Mouse (Mus musculus) brown adipose tissue, adult 24 weeks (tissue): ENCODE results near the gene Arhgef15. TPM values are rescaled to one million over a fixed set of nuclear protein-coding genes. Genes with fewer than 3 reads are reported as not detected.
"Not testable (repeated sequence)": the region's sequence is repeated elsewhere in the genome, so short reads cannot be mapped to it uniquely, and the experiment has no call there.

Experiments
- H3K27ac ChIP-seq: fragments of 200-500 bp; replicated peaks from 2 replicates; pipeline ENCODE4 v1.5.1; 2012; ENCODE audit warnings: low read depth, mild to moderate bottlenecking, low read length
- H3K4me1 ChIP-seq: fragments of 200-500 bp; 2 replicates; pipeline ENCODE4 v1.6.1; 2012; ENCODE audit warnings: low read length, mixed read lengths; ENCODE audit not compliant: control insufficient read depth, insufficient read depth, insufficient read length
- H3K4me3 ChIP-seq: fragments of 200-500 bp; 2 replicates; pipeline ENCODE4 v1.5.1; 2012; ENCODE audit warnings: low read depth, mild to moderate bottlenecking, low read length, moderate library complexity; ENCODE audit not compliant: insufficient read depth
- polyA plus RNA-seq: library from polyadenylated mRNA; stranded (reverse); fragments of >200 nt; gene quantifications from 2 replicates; pipeline ENCODE4 v1.2.4, GENCODE M21; 2012; ENCODE audit not compliant: missing spikeins, insufficient read depth, insufficient read length

Gene Arhgef15
- polyA plus RNA-seq, 1 experiment: 7.1 TPM

DNA sequence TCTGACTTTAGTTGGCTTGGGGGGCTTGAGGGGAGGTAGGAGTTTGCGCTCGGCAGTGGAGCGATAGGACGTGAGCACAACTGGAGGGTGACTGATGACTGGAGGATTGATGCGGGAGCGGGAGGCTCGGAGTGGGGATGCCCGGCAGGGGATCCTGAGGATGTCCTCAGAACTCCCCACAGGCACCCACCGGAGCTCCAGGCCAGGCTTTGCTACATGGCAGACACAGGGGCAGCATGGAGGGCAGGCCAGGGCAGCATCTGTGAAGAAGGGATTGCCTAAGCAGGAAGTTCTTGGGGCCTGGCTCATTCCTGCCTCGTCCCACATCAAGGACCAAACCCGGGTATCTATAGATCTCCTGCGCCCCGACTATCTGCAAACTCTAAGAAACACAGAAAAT lies 3.4 kb downstream of the Arhgef15 start:
- Histone ChIP-seq H3K4me1 (peaks cover 3% of the 10 kb centered on the region; the same call in 1 of the 2 replicates), H3K27ac (peak overlapping the region; percentile 23; the same call in 1 of the 2 replicates), H3K4me3 (peak overlapping the region; percentile 55)

DNA sequence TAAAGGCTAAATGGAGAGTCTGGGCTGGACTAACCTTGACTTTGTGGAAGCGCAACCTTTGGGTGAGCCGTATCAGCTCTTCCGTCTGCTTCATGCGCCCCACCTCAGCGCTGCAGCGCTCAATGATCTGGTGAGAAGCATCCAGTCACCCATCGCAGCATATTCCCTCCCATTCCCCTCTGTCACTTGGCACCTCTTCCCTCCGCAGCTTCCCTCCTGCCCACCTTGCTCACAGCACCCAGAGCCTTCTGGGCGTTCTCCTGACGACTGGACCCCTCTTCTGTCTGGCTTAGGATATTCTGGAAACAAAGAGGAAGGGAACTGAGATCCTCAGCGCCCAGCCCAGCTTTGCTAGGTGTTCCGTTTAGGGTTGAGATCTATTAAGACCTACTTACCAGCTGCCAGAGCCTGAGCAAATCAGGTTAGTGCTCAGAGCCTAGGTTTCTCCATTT lies 9.7 kb downstream of the Arhgef15 start:
- no peak overlapping the region for H3K27ac ChIP-seq
- no peak overlapping the region for H3K4me3 ChIP-seq
- H3K4me1 ChIP-seq: no peaks in the 10 kb centered on the region

DNA sequence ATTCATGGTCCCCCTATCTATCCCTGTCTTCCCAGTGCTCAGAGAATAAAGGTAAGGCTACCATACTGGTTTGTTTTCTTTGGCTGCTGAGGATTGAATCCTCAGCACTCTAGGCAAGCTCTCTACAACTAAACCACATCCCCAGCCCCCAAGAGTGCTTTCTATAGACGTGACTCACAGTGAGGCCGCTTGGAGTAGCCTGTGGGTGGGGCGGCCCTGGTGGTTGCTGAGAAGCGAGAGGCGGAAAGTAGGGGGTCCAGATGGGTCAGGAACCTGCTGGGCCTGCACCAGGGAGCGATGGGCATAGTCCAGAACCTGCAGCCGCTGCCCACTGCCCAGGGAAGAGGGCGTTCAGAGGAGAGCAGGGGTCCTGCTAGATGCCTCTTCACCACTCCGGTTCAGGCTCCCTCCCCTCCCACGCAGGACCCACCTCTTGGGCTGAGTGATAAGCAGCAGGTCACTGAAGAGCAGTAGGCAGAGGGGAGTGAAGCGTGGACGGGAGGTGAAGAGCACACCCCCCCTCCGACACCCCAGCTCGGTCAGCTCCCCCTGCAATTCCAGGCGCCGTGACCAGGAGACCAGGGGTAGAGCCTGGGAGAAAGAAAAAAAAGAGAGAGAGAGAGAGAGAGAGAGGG lies 10.4 kb downstream of the Arhgef15 start:
- no peak overlapping the region for H3K4me3 ChIP-seq
- H3K27ac ChIP-seq: no peak overlapping the region
- H3K4me1 ChIP-seq: no peaks in the 10 kb centered on the region

DNA sequence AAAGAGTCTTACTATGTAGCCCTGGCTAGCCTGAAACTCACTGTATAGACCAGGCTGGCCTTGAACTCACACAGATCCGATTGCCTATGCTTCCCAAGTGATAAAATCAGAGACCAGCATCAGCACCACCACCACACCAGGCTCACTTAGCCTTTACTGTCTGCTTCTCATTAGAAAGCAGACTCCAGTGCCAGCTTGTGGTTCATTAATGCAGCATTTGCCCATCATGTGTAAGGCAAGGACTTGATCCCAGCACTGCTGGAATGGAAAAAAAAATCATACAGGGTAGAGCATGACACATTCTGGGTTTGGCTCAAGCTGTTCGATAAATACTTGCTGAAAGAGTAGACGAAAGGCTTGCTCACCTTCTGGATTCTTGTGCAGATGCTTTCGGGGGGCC lies 11.3 kb downstream of the Arhgef15 start:
- Histone ChIP-seq H3K4me3 (no peak overlapping the region), H3K4me1 (no peaks in the 10 kb centered on the region), H3K27ac (no peak overlapping the region)

DNA sequence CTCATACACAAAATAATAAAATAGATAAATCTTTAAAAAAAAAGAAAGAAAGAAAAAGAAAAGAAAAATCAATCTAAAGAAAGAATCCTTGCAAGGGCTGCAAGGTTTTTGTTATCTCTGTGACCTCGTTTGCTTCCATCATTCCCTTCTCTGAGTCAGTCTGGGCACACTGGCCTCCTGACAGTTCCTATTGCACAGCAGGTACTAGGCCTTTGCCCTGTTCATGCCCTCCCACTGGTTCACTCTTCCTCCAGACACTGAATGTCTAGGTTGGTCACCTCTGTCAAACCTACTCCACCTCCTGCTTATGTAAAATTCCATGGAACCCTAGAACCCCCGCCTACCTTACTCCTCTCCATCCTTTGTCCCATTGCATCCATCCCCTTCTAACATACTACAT lies 12.0 kb downstream of the Arhgef15 start:
- peaks cover 4% of the 10 kb centered on the region; the same call in 1 of the 2 replicates for H3K4me1 ChIP-seq

DNA sequence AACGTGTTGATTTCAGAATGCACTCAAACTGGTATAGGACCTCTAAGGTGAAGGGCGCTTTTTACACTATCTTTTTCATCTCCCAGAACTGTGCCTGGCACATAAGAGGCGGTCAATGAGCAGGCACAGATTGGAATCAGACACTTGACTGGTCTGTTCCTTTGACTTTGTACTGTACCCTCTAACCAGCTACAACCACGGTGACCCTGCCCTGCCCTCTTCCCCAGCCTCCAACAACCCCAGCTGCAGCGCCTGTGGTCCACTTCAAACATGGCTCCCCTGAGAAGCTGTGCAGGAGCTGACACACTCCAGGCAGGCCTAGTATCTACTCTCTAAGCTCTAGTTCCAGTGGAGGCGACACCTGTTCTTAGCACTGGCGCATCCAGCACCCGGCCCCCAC lies 14.5 kb downstream of the Arhgef15 start:
- Histone ChIP-seq H3K4me3 (no peak overlapping the region), H3K27ac (no peak overlapping the region), H3K4me1 (peaks cover 4% of the 10 kb centered on the region; the same call in 1 of the 2 replicates)

More for the DNA sequence above, 12.0 kb downstream of the Arhgef15 start:
- no peak overlapping the region for H3K27ac ChIP-seq
- no peak overlapping the region for H3K4me3 ChIP-seq

DNA sequence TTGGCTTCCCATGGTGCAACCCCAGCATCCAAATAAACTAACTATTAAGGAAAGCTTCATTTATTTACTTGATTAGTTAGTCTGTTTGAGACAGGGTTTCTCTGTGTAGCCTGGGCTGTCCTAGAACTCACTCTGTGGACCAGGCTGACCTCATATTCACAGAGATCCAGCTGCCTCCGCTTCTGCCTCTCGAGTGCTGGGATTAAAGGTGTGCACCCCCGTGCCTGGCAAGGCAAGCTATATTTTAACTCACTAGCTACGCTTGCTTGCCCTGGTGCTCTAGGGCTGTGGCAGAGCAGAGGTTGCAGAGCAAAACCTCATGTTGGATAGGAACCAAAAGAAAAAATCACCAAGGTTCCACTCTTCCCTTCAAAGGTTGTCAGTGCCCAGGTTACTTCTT lies 16.8 kb downstream of the Arhgef15 start:
- H3K4me3 ChIP-seq: no peak overlapping the region
- no peak overlapping the region for H3K27ac ChIP-seq
- H3K4me1 ChIP-seq: peaks cover 4% of the 10 kb centered on the region; the same call in 1 of the 2 replicates

DNA sequence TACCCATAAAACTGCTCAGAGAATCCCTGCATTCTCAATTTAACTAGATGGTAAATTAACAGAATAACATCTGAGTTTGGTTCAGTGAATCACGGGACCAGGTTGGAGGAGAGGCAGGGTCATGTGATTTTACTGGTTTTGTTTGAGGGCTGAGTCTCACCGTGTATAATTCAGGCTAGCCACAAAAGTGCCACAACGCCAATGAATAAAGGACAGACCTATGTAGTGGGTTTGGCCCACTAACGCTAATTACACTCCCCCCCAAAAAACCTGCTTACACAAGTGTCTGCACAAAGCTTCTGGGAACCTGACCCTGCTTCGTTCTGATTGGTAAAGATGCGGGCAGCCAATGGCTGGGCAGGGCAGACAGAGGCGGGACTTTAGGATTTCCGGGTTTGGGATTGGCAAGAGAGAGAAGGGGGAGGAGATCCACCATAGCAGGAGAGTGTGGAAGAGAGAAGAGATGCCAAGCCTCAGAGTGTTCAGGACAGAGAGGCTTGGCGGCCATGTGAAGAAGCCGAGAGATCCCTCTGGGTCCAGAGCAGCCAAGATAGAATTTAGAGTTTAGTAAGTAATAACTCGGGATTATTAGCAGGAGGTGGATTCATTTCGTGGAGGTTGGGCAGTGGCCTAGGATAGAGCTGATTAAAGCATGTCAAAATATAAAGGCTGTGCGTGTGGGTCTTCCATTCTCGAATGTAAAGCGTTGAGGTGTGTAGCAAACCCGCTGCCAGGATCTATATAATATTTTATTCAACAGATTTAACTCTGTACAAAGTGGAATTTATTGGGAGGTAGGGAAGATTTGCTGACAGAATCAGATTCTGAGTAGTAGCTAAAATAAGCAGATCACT lies 17.6 kb downstream of the Arhgef15 start:
- Histone ChIP-seq H3K4me1 (peaks cover 4% of the 10 kb centered on the region; the same call in 1 of the 2 replicates), H3K27ac (peak overlapping the region; percentile 57), H3K4me3 (peak overlapping the region; percentile 62)

DNA sequence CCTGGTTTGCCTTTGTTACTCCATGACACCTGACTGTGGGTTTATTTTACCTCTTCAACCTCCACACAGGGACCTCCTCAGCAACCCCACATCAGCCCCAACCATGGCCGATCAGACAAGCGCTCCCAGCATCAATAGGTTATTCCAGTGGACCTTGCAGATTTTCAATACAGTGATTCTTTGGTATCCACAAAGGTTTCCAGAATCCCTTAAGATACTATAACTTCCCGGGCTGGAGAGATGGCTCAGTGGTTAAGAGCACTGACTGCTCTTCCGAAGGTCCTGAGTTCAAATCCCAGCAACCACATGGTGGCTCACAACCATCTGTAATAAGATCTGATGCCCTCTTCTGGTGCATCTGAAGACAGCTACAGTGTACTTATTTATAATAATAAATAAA lies 20.3 kb downstream of the Arhgef15 start:
- H3K4me1 ChIP-seq, H3K4me3 ChIP-seq, H3K27ac ChIP-seq: not testable (repeated sequence)

DNA sequence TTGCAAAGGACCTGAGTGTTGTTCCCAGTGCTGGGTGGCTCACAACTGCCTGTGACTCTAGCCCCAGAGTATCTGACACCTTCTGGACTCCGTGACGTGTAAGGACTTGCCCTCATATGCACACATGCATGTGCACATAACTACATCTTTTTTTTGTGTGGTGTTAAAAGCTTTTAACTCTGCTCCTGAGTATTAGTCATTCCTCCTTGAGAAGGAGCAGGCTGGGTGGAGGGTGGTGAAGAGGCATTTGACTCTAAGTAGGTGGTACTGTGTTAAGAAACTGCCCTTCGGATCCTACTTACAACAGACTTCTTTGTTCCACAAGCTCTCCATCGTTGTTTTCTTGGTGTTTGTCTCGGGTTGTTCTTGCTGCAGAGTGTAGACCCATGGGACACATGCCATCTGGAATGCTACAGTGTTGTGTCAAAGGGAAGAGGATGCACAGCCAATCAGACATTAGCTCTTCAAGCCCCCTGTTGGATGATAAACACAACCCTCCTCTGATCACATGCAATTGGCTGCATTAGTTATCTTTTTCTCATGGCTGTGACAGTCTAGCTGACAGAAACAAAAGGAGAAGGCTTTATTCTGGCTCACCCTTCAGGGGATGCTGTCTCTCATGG lies 23.3 kb downstream of the Arhgef15 start:
- Histone ChIP-seq H3K27ac (no peak overlapping the region), H3K4me1 (no peaks in the 10 kb centered on the region), H3K4me3 (no peak overlapping the region)

DNA sequence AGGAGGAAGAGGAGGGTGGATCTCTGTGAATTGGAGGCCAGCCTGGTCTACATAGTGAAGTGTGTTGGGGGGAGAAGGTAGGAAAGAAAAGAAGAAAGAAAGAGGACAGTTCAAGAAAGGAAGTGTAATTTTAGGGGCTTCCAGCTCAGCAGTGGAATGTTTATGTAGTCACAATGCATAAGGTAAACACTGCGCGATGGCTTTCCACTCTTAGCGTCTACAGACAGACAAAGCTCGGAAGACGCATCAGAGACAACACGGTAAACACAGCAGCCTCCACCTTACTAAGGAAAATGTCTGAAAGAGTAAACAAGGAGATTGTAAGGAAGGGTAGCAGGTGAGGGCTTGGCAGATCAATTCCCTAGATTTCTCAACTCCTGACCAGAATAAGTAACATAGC lies 27.3 kb downstream of the Arhgef15 start:
- H3K27ac ChIP-seq: no peak overlapping the region
- H3K4me3 ChIP-seq: no peak overlapping the region
- H3K4me1 ChIP-seq: no peaks in the 10 kb centered on the region

DNA sequence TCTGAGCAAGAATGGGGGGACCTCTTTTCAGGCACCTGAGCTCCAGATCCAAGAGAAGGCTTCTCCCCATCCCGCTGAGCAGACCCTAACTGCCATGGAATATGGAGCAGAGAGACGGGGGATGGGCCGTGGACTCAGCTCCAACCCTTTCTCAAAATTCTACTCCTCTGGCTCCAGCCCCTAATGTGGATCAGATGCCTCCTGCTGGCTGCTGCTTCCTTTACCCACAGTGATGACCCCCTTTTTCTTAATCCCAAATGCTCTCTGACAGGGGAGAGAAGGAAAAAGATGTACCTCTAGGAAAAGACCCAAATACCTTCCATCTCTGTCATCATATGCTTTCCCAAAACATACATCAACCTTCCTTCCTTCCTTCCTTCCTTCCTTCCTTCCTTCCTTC lies 30.3 kb downstream of the Arhgef15 start, which contains the start of gene Odf4:
Gene Odf4 (minus strand): TSS at position 101 of the 400 bp plus-strand sequence.
- no peaks in the 10 kb centered on the region for H3K4me1 ChIP-seq

DNA sequence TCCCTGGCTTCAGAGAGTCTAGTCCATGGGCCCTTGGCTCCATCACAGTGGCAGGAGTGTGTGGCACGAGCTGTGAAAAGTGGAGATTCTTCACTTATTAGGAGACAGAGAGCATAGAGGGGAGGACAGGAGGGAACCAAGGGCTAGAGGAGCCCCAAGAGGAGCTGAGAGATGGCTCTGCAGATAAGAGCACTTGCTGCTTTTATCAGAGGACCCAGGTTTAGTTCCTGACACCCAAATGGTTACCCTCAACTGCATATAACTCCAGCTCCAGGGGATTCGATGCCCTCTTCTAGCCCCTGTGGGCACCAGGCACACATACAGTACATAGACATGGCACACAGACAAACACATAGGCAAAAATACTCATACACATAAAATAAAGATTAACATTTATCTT lies 32.5 kb downstream of the Arhgef15 start:
- H3K4me1 ChIP-seq: no peaks in the 10 kb centered on the region
- H3K4me3 ChIP-seq: no peak overlapping the region
- H3K27ac ChIP-seq: no peak overlapping the region

More for the DNA sequence above, 30.3 kb downstream of the Arhgef15 start, which contains the start of gene Odf4:
- Histone ChIP-seq H3K4me3 (no peak within 1 kb of the TSS), H3K27ac (no peak within 1 kb of the TSS)

DNA sequence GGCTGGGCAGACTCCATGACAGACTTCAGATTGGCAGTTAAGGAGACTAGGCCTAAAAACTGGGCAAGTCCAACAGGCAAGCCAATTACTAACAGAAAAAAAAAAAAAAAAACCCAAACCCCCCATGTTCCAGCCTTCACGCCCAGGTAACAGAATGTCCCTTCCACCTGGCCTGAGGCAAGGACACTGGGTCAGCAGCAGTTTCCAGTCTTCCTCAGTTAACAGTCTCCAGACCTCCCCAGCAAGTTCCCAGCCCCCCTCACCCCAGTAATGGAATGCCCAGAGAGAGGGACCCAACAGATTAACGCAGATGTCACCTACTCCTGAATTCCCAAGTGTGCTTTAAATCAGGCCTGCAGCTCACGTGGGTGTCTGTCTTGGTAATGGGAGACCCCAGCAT lies 34.1 kb downstream of the Arhgef15 start:
- Histone ChIP-seq H3K27ac (no peak overlapping the region), H3K4me1 (no peaks in the 10 kb centered on the region), H3K4me3 (no peak overlapping the region)

DNA sequence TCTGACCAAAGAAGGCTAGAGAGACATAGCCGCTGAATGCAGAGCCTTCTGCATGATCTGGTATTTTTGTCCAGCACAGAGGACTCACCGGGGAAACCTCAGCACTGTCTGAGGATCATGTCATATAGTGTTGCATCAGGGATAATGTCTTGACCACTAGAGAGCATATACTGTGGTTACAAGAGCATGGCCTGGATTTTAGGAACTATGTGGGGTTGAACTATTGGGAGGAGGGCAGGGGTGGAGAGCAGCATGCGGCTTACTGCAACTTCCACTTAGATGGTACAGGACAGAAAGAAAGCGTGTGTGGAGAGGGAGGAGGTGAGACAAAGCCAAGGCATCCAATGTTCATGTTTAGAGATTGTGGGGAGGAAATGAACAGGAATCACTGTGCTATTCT lies 42.7 kb downstream of the Arhgef15 start:
- no peak overlapping the region for H3K4me3 ChIP-seq
- no peak overlapping the region for H3K27ac ChIP-seq
- peaks cover 3% of the 10 kb centered on the region for H3K4me1 ChIP-seq
